Mouse (Mus musculus): ENCODE data around the gene Med13. TPM values are rescaled to one million over a fixed set of nuclear protein-coding genes. Genes with fewer than 3 reads are reported as not detected.
"Not testable (repeated sequence)": the region's sequence is repeated elsewhere in the genome, so short reads cannot be mapped to it uniquely, and the experiment has no call there.

Med13 gene
- total RNA-seq, 2 experiments from 2014 or later, result 51.0 to 60.5 TPM

DNA sequence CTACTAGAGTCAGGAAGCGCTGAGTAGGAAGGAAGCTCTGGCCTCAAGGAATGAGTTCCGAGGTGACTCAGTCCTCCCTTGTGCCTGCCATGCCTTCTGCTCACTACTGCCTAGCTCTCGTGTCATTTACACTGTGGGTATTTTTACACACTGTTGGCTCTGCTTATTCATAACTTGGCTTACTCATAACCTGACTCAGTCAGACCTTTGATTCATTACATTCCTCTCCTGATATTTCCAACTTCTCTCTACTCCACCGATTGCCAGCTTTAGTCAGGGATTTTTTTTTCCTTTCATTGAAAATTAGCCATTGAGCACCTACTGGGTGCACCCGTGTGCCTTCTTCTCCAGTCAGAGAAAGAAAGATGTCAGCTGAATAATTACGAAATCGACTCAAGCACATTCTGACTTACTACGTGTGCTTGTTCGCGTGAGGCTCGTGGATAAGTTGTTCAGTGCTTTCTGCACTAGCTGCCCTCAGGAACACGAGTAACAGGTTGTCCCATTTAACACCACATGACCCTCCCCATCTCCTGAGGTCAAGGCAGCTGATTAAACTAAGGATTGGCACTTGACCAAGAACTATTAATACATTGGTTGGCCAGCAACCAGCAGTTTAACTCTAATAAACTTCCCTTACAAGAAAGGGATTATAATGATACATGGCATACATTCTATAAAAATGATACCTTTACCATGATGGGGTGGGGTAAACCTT is 23.3 kb upstream of the Med13 start:
- DNase-seq (ENCODE audit: extremely low spot score in 1 of 2, low spot score in 1 of 2), result no peak

- no peak for DNase-seq (ENCODE audit: extremely low spot score in 1 of 2, low spot score in 1 of 2)
Observed at GRCm38 (mm10) chr11:86378981-86379380, 21.6 kb upstream of the Med13 start.

DNA sequence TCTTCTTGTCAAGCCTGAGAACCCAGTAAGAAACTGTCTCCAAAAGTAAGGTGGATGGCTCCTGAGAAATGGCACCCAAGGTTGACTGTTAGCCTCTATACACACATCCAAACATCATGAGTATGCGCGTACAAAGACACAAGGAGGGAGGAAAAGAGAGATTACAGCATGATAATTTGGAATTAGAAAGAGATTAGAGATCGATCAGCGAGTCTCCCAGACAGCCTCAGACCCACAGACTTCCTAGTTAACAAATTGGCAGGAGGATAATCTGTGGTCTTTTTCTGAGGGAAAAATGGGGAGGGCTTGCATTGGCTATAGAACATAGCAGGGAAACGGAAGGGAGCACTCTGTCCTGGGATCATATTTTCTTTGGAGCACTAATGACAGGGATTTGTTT is 20.4 kb upstream of the Med13 start:
- DNase-seq (ENCODE audit: extremely low spot score in 1 of 2, low spot score in 1 of 2), result no peak

GRCm38 (mm10) chr11:86376707-86377106 is 19.3 kb upstream of the Med13 start:
- no peak for DNase-seq (ENCODE audit: extremely low spot score in 1 of 2, low spot score in 1 of 2)

GRCm38 (mm10) chr11:86375086-86375485 is 17.7 kb upstream of the Med13 start:
- no peak for DNase-seq (ENCODE audit: extremely low spot score in 1 of 2, low spot score in 1 of 2)

GRCm38 (mm10) chr11:86371266-86371665 is 13.9 kb upstream of the Med13 start:
- no peak for DNase-seq (ENCODE audit: extremely low spot score in 1 of 2, low spot score in 1 of 2)

GRCm38 (mm10) chr11:86369860-86370259 is 12.5 kb upstream of the Med13 start:
- DNase-seq (ENCODE audit: extremely low spot score in 1 of 2, low spot score in 1 of 2), result no peak

- DNase-seq (ENCODE audit: extremely low spot score in 1 of 2, low spot score in 1 of 2), result no peak
Observed at GRCm38 (mm10) chr11:86369003-86369402, 11.6 kb upstream of the Med13 start.

DNA sequence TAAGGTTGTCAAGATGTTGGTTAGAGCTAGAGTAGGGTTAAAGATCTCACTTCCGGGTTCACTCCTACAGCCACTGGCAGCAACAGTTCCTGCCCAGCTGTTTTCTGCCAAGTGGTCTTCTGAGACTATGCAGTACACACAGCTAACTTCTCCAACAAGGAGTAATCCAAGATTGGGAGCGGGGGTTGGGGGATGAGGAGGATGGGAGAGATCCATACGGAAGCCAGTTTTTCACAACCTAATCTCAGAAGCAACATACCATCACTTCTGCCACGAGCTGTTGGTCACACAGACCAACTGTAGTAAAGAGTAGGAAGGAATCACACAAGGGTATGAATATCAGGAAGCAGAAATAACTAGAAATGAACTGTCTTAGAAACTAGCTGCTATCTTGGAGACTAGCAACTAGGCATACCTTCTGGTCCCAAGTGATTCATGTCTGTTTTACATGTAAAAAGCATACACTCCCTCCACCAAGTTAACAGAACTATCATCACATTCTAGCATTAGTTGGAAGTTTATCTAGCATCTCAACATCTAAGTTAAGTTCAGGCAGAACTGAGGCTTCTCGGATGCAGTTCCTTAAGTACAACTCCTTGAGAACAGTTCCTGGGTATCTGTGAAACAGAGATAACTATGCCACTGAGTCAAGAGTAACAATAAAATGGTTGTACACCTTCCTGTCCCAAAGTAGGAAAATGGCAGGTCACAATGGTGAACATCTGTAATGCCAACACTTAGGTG is 7.5 kb upstream of the Med13 start:
- DNase-seq (ENCODE audit: extremely low spot score in 1 of 2, low spot score in 1 of 2), result no peak

DNA sequence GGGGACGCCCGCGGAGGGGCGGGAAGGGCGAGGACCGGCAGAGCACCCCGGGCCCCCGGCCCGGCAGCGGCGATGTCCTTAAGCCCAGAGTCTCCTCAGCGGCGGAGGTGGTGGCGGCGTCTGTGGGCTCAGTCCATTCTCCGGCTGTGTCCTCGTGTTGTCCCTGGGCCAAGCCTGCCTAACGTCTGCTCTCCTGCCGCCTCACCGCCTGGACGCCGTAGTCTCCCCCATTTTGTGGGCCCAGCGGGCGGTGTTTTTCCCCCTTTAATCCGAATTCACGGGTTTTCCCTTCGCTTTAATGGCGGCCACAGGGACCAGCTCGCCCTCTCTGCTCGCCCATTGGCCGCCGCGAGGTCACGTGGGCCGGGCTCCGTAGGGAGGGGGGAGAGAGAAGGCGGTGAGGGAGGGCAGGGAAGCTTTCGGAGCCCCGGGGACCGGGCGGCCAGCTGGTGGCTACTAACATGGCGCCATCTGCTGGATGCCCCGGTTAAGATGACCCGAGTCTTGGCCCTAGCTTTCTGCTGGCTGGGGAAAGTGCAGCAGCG is 654 bp upstream of the Med13 start:
- peak; percentile 96 to 97 for DNase-seq (ENCODE audit: extremely low spot score in 1 of 2, low spot score in 1 of 2)

DNA sequence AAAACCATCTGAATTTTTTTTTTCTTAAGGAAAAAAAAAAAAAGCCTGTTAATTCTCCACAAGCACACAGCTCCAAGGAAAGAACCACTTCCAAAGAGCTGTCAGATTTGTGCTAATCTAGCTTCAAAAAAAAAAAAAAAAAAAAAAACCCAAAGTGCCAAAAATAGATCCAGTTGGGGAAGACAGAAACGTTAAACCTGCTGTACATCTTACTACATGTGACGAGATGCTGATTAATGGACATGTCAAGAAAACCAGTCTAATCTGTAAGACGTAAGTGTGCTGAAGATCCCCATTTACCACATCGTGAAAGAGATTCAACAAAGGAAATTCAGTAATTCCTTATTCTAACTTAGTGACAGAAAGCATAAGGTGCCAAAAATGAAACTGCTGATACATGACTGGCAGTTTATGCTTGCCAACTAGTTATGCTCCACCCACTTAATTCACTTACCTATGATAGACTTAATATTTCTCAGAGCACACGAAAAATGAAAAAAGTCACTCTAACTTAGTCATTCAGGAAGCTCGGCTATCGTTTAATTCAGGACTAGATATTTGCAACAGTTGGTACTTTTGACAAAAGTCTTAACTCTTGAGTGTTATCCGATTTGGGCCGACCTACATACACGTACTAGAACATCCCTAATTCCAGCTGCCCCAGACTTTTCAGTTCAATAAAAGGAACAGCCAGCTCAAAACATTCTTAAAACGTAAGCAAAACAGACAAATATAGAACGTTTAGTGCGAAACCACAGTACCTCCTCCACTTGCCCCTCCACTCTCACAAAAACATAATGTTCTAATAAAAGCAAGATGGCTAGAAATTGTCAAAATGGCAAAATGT is 1.2 kb downstream of the Med13 start:
- no peak for DNase-seq (ENCODE audit: extremely low spot score in 1 of 2, low spot score in 1 of 2)

GRCm38 (mm10) chr11:86353586-86353985 is 3.8 kb downstream of the Med13 start:
- DNase-seq (ENCODE audit: extremely low spot score in 1 of 2, low spot score in 1 of 2), result no peak

DNA sequence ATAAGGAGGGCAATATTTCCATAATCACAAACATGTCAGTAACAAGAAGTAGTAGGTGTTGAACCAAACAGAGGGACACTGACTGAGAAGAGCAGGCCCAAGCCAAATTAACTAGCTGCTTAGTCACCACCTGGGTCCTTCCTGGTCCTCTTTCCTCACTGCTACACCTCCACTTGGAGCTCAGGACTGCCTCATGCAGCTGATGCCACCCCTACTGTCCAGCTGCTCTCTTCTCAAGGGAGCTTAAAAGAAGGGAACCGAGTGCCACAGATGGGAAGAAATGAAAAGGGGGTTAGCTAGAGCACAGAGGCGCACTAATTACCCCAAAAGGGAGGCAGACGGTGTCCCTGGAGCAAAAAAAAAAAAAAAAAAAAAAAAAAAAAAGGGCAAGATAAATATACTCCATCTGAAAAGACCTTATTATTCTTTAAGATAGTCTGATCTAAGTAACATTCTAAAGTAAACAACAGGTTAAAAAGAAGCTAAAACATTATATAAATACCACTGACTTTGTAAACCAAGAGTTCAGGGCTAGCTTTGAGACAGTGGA is 5.6 kb downstream of the Med13 start:
- DNase-seq (ENCODE audit: extremely low spot score in 1 of 2, low spot score in 1 of 2), result no peak

DNA sequence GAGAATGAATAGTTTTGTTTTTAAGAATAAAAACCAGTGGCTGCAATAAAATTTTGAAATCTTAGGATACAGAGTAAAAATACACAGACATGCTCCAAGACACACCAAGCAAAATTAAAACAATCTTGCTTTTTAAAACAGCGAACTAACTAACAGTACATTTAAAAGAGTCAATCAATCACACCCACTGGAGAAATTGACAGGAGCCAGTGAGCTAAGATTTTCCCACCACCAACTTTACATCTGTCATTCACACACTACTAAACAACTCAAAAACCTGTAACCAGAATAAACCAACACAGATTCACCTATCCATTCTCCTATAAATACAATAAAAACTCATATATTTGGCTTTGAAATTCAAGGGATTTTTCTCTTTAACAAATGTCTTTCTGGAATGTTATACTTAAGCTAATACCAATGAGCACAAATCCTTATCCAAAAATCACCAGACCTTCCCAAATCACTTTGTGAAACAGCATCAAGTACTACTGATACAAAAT is 6.7 kb downstream of the Med13 start:
- no peak for DNase-seq (ENCODE audit: extremely low spot score in 1 of 2, low spot score in 1 of 2)

DNA sequence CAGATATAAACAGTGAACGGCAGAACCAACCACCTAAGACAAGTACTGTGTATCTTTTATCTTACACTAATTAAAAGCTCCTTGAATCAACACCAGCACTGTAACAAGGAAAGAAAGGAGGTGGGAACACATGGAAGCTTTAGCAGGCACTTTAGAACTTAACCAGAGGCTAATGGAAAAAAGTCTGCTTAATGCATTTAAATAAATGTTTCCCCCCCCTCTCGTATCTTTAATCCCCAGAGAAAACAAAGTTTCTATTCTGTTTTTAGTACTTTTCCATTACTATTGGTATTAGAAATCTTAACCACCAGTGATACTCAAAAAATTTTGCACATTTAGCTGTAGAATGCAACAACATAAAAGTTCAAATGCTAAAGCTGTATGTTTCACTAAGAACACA is 8.1 kb downstream of the Med13 start:
- no peak for DNase-seq (ENCODE audit: extremely low spot score in 1 of 2, low spot score in 1 of 2)

DNA sequence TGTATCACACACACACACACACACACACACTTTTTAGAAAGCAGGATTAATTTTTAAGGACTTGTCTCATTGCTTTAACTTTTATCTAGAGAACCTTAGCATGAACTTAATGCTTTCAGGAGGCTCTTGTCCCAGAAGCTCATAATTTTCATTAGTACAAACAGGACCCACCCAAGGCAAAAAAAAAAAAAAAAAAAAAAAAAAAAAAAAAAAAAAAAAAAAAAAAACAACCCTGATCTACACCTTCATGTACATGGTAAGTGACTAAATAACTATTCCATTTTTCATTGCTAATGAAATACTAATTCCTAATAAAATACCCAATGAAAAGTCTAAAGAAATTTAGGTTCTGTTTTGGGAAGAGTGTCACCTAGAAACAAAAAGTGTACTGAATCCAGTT is 8.5 kb downstream of the Med13 start:
- no peak for DNase-seq (ENCODE audit: extremely low spot score in 1 of 2, low spot score in 1 of 2)

DNA sequence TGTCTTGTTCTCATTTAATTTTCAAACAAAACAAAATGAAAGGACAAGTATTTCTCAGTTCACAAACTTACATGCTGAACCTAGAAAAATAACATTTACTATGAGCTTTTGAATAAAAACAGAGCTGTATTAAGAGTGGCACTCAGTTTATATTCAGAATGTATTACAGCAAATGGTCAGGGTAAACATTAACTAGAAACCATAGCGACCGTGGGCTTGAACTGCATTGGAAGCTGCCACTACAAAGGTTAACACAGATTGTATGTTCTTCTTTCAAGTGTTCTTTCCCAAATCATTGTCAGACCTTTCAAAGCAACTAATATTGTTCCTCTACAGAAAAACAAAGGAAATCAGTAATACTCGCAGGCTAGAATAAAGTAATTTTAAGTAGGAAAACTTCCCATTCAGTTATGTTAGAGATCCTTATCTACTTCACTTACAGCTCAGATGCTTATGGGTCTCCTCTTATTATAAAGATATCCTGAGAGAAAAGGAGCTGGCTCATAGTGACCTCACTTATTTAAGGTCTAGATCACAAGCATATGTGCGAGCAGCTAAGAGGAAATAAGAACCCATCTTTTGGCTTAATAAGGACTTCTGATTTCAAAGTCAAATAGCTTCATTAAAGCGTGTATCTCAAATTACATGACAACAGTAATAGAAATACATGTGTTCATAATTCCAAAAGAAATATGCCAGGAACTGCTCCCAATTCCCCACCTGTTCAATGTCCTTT is 9.8 kb downstream of the Med13 start:
- no peak for DNase-seq (ENCODE audit: extremely low spot score in 1 of 2, low spot score in 1 of 2)

DNA sequence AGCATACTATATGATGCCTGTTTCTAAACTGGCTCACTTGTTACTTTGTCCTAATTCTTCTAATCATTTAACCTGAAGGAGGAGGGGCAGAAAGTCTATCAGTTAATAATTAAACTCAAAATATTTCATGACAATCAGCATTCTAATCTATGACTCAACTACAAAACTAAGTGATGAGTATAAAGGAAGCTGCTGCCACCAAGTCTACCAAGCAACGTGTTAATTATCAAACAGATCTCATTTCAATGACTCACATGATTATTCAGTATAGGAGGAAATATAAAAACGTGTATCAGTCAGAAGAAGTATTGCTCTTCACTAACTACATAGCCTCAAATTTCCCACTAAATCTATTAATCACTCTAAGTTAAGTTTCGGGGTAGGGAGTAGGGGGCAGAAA is 10.9 kb downstream of the Med13 start:
- DNase-seq (ENCODE audit: extremely low spot score in 1 of 2, low spot score in 1 of 2), result no peak

GRCm38 (mm10) chr11:86344940-86345339 is 12.5 kb downstream of the Med13 start:
- not testable (repeated sequence) for DNase-seq (ENCODE audit: extremely low spot score in 1 of 2, low spot score in 1 of 2)

GRCm38 (mm10) chr11:86324251-86324650 is 33.2 kb downstream of the Med13 start:
- no peak for DNase-seq (ENCODE audit: extremely low spot score in 1 of 2, low spot score in 1 of 2)
